Mouse (Mus musculus): ENCODE measurements around the gene Serpinf1.
"Not testable (repeated sequence)": the region's sequence is repeated elsewhere in the genome, so short reads cannot be mapped to it uniquely, and the experiment has no call there.

Serpinf1 gene

GRCm38 (mm10) chr11:75422013-75422792 lies at the start of gene Serpinf1:
TSS of gene Serpinf1 (minus strand) at chr11:75422701.
- no peak for DNase-seq (ENCODE audit: low read depth)

GRCm38 (mm10) chr11:75470675-75471074 lies 48.2 kb upstream of the Serpinf1 start:
- no peak for DNase-seq (ENCODE audit: low read depth)

- no peak for DNase-seq (ENCODE audit: low read depth)
Observed at GRCm38 (mm10) chr11:75469261-75469660, 46.8 kb upstream of the Serpinf1 start.

- DNase-seq (ENCODE audit: low read depth): no peak
Observed at GRCm38 (mm10) chr11:75468410-75468809, 45.9 kb upstream of the Serpinf1 start.

GRCm38 (mm10) chr11:75467512-75468215 lies 45.2 kb upstream of the Serpinf1 start:
- no peak for DNase-seq (ENCODE audit: low read depth)

- no peak for DNase-seq (ENCODE audit: low read depth)
Observed at GRCm38 (mm10) chr11:75466731-75467505, 44.4 kb upstream of the Serpinf1 start.

- DNase-seq (ENCODE audit: low read depth): no peak
Observed at GRCm38 (mm10) chr11:75465051-75465450, 42.5 kb upstream of the Serpinf1 start.

GRCm38 (mm10) chr11:75464417-75464816 lies 41.9 kb upstream of the Serpinf1 start:
- DNase-seq (ENCODE audit: low read depth): no peak

- DNase-seq (ENCODE audit: low read depth): no peak
Observed at GRCm38 (mm10) chr11:75463624-75464023, 41.1 kb upstream of the Serpinf1 start.

GRCm38 (mm10) chr11:75462865-75463336 lies 40.4 kb upstream of the Serpinf1 start:
- peak; percentile 88 for DNase-seq (ENCODE audit: low read depth)

- DNase-seq (ENCODE audit: low read depth): no peak
Observed at GRCm38 (mm10) chr11:75462253-75462783, 39.8 kb upstream of the Serpinf1 start.

- no peak for DNase-seq (ENCODE audit: low read depth)
Observed at GRCm38 (mm10) chr11:75461743-75462252, 39.3 kb upstream of the Serpinf1 start.

- DNase-seq (ENCODE audit: low read depth): peak; percentile 100
Observed at GRCm38 (mm10) chr11:75460844-75461742, 38.6 kb upstream of the Serpinf1 start, which contains the start of gene Tlcd2. TSS of gene Tlcd2 (plus strand) at chr11:75461715.

GRCm38 (mm10) chr11:75460103-75460843 lies 37.8 kb upstream of the Serpinf1 start:
- peak; percentile 94 for DNase-seq (ENCODE audit: low read depth)

GRCm38 (mm10) chr11:75459751-75460102 lies 37.2 kb upstream of the Serpinf1 start:
- DNase-seq (ENCODE audit: low read depth): no peak

GRCm38 (mm10) chr11:75459141-75459711 lies 36.7 kb upstream of the Serpinf1 start:
- DNase-seq (ENCODE audit: low read depth): no peak

- DNase-seq (ENCODE audit: low read depth): no peak
Observed at GRCm38 (mm10) chr11:75458628-75459041, 36.1 kb upstream of the Serpinf1 start.

- peak; percentile 68 for DNase-seq (ENCODE audit: low read depth)
Observed at GRCm38 (mm10) chr11:75458169-75458568, 35.7 kb upstream of the Serpinf1 start.

- no peak for DNase-seq (ENCODE audit: low read depth)
Observed at GRCm38 (mm10) chr11:75456440-75456871, 34.0 kb upstream of the Serpinf1 start.

GRCm38 (mm10) chr11:75455971-75456370 lies 33.5 kb upstream of the Serpinf1 start:
- DNase-seq (ENCODE audit: low read depth): not testable (repeated sequence)

Data from c-Kit-positive CD71-positive TER-119-negative erythroid progenitor cells, embryonic 14.5 days (primary cell).